Mouse (Mus musculus) ES-CJ7 (cell line): Measurements from ENCODE around the gene Mob3b.
A peak's percentile ranks its signal among the peaks of the same experiment; 100 is the strongest.

Experiments used
- DNase-seq: peaks from one replicate; pipeline ENCODE4 v3.0.0; 2011; ENCODE audit warnings: low read depth, low spot score

The Mob3b gene

DNA sequence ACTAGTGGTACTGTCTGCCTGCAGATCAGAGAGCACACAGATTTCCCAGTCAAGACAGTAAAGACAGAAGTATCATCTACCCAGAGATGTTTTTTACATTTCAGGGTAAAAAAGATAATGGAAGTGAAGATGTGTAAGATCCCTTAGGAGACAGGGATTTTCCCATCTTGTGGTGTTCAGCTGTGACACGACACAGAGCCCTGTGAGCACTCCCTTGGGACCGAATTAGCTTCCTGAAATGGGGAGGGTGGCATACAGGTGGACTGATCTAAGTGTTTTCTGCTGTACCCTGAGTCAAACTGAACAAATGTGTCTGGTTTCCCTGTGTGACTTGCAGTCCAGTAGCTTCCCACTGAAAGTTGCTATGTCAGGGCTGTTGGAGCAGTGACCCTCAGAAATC, 42.3 kb downstream of the Mob3b start:
- no peak for DNase-seq

DNA sequence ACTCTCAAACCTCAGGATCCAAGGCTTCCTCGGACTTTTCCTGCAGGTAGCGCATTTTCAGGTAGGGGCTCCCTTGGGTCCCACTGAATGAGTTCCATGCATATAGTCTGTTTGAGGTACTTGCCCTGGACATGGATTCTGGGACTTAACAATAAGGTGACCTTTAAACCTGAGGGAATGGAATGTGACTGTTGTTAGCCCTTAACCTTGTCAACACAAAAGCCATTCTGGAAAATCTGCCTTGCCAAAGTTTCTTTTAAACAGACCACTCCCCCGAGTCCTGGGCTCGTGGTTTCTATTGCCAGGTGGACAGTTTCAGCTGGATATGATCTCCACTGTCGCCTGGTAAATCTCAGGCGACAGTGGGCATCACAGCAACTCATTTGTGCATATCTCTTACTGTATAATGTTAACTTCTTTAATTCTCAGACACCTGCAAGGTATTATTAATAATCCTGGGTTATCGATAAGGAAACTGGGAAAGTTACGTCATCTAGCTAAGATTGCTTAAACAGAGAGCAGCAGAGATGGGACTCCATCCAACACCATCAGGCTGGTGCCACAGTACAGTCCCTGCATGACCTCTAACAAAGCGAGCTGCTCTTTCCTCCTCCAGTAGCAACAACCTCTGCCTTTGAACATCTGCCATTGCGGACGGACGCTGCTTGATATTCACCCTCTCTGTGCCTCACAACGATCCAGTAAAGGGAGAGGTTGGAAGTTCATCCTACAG, 43.6 kb downstream of the Mob3b start:
- peak; percentile 38 for DNase-seq

DNA sequence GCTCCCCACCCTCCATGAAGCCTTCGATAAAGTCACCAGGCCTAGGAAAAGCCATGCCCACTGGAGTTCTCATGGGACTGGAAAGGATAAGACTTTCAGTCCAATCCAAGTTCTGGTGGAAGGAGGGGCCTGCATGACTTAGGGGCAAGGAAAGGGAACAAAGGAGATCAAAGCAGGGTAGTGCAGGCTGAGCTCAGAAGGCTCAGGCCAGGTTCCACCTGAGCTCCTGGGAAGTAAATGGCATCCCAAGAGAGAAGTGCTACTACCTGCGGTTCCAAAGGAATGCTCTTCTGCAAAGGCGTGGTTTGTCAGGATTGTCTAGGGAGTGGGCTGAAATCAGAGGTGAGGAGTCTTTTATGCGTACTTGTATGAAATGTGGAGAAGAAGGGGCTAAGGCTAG, 44.8 kb downstream of the Mob3b start:
- peak; percentile 28 for DNase-seq

DNA sequence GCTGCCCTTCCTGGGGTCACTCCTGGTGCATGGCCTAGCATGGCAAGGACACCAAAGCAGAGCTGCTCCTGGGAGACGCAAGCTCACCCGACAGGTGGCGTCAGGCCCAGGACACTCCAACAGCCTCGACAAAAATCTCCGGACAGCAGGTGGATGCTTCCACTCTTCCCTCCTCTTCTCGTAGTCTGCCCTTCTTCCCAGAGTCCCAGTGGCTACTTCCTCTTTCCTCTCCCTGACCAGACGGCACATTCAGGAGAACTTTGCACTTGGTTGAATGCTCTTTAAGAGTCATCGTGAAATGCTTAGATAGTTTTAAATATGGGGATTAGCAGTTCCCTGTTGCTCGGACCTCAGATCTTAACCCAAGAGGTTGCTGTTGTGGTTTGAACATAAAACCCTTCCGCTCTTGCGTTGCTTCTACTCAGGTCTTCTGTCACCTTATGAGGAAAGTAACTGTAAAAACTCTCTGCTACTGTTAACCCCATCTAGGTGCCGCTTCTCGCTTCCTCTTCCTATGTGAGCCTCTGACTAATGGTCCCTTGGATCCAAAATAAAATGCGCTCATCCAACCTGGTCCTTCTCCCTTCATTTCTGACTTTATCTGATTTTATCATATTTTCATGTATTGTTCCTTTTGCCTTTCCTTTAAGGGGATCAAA, 52.0 kb downstream of the Mob3b start:
- DNase-seq: no peak

DNA sequence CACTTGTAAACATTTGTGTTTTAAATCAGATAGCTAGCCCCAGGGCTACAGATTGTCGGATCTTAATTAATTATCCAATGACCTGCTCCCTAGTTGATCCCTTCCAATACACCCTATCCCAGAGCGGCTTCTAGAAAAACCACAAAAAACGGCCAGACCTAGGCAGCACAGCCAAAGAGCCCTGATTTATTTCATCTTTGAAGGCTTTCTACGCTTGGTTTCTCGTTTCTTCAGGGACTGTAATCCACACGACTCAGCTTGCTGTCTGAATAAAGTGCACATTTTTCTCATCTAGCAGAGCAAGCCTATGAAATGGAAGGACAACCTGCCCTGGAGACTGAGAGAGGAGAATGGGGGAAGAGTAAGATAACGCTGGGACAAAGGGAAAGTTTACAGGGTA, 56.1 kb downstream of the Mob3b start:
- no peak for DNase-seq

DNA sequence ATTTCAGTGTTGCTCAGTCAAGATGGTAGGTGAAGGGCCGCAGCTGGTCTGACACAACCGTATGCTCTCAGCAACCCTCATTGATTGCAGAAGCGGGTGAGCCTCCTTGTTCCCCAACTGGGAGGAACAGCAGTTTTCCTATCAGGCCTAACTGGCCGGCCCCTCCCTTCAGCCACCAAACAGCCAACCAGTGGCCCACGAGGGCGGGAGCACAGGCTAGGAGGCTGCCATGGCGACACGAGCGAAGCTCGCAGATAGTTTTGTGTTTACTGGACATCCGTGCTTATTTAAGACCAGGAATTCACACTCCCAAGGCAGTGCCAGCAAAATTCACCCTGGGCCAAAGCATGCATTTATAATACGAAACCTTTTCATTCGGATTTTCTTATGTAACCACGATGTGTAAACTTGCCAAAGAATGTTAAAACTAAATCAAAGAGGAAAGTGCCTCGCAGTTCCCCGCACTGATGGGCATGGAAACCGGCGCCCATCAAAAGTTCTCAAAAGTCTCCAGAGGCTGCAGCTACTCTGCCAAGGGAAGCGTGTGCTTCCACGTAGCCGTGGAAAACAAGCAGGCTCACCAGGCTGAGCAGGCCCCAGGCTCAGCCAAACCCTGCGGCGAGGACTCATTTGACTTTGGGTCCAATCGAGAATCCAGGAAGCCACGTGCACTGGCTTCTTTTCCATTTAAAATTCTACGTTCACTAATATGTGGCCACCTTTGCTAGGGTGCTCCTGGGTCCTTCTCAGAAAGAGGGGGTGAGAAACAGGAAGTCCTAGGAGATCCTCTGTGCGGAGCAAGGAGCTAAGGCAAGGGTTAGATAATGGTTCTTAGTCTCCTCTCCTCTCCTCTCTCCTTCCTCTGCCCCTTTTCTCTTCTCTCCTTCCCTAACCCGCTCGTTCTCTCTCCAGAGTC, 57.2 kb downstream of the Mob3b start:
- peak; percentile 73 for DNase-seq

DNA sequence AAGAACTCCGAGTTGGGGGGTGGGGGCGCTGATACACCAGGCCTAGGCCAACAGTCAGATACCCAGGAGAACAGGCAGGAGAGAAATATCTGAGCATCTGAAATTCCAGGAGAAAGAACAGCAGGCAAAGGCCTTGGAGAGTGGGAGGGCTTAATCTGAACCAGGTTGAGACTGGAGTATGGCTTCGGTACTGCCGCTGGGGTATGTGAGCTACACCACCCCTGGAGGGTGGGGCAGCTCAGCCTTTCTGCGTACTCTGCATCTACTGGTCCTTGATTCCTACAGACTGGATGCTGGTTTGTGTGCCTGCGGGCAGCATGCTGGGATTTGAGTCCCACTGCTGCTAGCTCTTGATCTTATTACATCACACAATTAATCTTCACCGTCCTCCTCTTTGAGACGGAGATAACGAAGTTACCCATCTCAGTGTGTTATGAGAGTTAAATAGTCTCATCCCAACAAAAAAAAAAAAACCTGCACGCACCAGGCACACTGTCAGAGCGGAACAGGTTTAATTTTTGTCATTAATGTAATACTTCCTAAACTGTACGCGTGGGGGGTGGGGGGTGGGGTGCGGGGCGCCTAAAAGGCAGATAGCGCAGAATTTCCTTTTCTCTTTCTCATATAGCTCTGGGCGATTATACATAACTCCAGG, 57.9 kb downstream of the Mob3b start:
- DNase-seq: peak; percentile 50

DNA sequence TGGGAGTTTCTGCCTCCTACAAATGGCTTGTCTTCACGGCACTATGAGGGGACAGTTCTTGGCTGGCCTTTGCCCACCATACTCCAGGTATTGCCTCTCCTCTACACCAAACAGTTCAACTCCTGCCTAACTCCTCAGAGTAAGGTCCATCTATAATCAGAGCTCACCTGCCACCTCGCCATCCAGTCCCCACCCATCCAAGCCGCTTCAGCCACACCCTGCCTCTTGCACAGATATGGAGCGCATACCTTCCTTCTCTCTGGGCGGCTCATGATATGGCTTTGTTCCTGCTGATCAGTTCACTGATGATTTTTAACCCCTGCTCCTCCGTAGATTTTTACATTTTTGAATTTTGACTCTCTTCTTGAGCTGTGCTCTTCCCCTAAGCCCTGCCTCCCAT, 58.7 kb downstream of the Mob3b start:
- no peak for DNase-seq

DNA sequence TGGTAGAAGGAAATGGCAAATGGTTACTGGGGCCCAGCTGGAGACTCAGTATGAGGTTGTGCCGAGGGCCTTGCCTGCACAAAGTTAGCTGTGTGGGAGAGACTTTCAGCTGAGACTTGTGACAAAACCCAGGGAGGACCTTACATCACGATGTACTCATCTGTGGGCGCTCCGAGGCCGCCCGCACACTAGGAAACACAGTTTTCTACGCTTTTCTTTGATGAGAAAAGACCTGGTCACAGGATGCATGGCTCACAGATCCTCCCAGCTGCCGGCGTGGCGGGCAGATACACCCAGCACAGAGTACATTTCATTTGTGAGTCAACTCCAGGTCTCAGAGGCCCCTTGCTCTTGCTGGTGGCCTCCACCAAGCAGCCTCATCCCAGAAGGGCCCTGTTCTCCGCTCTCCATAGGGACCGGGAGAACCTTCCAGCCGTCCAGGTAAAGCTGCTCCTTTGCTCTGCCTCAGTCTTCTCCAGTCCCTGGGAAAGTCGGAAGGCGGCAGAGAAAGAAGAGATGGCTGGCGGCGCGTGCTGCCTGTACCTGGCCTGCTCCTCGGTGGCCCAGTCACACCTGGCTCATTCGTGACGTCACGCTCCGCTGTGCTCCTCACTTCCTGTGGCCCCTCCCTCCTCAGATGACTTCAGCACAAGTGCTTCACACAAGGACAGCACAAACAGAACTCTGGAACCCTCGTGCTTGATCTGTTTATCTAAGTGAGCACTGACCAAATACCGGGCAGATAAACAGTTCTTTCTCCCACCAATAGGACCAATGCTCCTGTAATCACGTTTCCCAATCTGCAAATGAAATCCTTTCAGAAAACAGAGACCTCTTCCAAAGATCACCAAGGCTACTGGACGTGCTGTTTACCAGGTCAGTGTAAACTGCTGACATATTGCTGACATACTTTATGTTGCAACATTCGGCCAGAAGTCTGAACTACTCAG, 60.8 kb downstream of the Mob3b start:
- DNase-seq: peak; percentile 64

DNA sequence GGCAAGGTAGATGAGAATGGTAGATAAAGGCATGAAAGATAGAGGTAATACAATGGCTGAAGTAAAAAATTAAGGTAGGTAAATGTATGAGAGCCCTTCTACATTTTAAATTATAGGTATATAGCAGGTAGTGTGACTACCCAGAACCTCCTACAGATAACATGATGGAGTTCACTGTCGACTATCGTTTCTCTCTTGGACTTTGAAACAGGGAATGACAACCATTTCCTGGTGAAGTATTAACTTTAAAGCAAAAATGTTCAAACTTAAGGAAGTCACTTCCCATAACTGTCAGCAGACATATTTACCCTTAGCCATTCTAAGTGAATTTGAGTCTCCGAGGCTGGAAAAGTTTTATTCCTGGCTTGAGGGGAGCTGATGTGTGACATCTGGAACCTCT, 64.8 kb downstream of the Mob3b start:
- DNase-seq: no peak

DNA sequence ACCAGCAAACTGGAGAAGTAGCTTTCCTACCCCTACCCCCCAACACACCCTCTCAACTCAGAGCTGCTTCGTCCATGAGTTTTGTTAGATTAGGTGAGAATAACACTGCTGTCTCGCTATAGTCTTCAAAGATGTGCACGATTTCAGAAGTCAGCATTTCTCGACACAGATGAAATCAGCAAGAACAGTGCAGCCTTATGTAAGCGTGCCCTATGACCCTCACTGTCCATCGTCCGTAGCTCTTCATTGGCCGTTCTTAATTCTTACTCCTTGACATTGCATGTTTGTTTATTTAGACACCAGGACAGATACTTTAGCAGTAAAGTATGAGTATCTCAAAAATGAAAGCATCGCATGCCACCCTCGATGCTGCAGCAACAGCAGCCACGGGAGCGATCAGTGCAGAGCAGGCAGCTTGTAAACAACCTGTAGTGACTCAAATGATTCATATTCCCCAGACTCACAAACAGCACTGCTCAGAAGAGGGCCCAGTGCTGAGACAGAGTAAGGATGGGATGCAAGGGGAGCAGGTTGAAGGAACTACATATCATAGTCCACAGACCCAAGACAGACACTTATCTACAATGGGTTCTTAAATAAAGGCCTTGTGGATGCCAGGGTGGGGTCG, 66.0 kb downstream of the Mob3b start:
- DNase-seq: no peak

DNA sequence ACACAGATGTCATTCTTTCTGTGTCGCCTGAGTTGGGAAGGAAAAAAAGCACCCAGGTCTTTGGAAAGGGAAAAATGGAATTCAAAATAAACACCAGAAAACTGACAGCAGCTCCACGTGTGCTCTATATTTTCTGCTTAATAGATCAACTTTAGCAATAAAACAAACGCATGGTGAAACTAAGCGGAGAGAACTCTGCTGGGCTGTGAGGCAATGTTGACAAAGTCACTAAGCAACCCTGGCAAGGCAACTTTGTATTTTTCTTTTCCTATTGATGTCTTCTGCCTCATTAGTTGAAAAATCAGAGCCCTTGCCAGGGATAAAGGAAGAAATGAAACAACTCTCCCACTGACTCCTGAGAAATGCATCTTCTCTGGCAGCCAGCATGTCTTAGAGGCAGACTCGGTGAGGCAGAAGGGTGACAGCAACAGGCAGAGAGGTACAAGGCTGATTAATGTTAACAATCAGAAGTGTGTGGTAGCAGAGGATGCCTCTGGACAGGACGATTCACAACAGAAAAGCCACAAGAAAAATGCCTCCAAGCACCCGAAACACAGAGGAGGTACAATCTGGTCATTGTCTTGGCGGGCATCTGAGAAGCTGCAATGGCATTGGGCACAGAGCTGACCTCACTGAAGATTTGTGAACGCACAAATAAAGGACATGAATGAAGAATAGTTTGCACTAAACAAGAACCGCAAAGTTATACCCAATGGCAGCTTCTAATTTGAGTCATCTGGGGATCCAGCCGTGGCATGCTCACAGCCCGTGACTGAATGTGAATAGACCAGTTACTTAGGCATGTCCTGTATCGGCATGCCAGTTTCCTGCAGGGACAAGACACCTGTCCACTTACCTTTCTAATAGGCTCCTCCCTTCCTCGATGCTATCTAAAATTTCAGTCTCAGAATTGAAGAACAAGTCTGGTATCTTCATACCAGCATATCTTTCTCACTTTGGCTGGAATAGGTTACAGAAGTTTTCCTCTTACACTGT, 67.7 kb downstream of the Mob3b start:
- no peak for DNase-seq

DNA sequence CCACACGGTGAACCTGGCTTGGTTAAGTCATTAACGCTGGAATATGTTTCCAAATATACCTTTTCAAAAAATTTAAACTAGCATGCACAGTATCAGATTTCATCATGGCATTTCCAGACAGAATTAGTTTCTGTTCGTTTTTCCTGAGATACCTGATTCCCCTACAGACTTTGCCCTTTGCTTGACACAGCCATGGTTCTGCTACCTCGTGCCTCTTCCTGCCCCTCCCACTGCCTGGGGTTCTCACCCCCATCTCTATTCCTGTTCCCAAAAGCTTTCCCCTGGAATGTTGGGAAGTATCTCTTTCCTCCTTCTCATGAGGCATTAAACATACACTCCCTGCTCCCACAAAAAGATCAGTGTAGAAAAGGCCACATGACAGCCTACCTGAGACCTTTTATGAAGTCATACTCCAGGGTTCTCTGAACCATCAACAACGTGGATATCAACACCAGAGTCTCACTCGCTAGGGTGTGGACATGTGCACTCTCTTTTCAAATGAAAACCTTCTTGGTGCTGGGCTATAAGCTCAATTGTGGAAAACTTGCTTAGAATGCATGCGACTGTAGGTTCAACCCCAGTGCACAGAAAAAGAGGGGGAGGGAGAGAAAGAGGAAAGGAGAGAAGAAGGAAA, 71.1 kb downstream of the Mob3b start:
- DNase-seq: no peak

DNA sequence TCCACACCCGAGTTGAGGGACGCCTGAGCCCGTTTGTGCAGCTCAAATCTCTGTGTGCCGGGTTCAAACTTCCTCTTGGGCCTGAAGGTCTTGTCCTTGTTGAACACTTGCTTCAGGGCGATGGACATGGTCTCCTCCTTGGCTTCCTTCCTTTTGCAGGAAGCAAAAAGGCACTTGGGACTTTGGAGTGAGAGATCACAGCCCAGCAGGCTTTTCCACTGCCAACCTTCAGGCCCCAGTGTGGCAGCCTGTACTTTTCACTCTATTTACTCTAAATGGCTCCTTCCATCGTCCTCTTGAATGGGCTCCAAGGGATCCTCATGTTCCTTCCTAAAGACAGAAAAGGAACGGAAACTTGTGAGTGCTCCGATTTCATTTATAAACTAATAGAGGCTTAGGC, 73.2 kb downstream of the Mob3b start:
- no peak for DNase-seq

DNA sequence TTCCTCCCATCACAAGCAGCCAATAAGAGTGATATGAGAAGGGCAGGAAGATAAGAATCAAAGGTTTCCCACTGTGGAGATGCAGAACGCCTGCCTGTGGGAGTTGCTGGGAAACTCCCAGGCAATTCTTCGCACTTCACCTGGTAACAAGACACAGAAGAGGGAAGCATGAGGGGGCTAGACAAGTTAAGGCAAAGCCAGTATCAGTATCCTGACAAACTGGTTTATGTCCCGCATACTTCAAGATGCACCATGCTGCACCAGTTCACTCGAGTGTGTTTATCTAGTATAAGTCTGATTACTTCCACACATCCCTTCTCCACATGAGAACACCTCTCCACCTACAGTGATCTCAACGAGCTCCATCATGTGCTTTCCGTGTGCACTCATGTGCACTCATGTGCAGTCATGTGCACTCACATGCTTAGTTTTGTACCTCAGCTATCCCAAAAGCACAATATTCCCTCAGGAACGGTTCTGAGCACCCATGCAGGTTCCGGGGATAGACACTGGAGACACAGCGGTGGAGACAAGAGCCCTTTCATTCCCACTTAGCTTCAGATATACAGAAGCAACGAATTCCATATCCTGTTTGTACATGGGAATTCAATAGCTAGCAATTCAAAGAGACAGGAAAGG, 74.7 kb downstream of the Mob3b start:
- no peak for DNase-seq

DNA sequence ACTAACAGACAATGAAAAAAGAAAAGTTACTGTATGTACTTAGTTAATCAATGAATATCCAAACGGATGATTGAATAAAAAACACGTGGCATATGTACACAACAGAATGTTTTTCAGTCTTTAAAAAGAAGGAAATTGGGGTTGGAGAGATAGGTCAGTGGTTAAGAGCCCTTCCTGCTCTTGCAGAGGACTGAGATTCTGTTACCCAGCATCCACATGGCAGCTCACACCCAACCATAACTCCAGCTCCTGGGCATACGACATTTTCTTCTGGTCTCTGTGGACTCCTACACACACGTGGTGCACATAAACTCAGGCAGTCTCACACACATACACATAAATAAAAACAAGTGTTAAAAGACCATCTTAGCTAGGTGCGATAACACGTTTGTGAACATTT, 77.0 kb downstream of the Mob3b start:
- no peak for DNase-seq

DNA sequence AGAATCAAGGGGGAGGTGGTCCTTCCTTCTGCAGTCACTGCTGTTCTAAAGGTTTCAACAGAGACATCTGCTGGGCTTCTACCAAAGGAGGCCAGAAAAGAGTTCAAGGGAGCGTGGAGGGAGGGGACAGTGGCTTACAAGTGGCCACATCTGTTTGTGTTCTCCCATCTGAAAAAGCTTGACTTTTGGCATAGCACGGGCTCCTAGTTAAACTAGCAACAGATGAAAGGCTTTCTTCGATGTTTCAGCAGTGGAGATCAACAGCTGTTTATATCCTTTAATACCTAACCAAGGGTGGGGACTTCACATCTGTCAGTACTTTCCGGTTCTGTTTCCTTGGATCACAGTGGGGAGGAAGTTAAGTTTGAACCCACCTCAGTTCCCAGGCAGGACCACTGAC, 88.5 kb downstream of the Mob3b start:
- DNase-seq: no peak

DNA sequence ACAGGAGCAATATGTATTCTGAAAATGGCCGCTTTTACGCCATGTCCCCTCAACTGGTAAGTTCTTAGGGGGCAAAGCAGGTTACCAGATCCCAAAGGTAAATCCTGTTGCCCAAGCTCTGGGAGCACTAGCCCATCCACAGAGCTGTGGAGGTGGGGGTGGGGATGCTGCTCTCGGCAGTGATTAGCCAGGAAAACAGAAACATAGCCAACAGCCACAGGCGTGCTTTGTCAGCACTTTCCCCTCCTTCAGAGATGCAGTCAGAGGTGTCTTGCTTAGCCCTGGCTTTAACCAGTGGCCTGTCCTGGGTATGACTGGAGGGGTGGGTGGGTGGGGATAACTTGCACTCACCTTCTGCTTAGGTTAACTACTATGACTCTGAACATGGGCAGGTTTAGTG, 91.1 kb downstream of the Mob3b start:
- DNase-seq: no peak
